In genomic region chr11:16783926-16784659, GRCm38 (mm10) we compare ENCODE assay signal across 17 mouse cellular contexts. TPM values are rescaled to one million over a fixed set of nuclear protein-coding genes. Genes with fewer than 3 reads are reported as not detected.
DNase-seq lines count a peak whose midpoint lies in the region; ATAC-seq and TF ChIP-seq lines count a peak whose summit lies in the region.
"Had no signal": no experiment of that assay in that cellular context is flagged by ENCODE, and none has a peak within 500 bp of the region (broad histone marks: within the 10 kb centered on the region; RNA-seq: fewer than 3 reads in every experiment).

No protein-coding gene starts in this region.

- H3K4me3 ChIP-seq in heart, embryonic 13.5 days = no peak overlapping the region
- no peak overlapping the region for H3K4me3 ChIP-seq in lung, embryonic 16.5 days (ENCODE audit: low read length)
- no peak overlapping the region for H3K4me3 ChIP-seq in lung, postnatal 0 days (ENCODE audit: low read depth, low read length)
- no peak overlapping the region for H3K4me3 ChIP-seq in cerebellum, adult 2 months (replicated peaks; ENCODE audit: insufficient read depth, low read depth, low read length)
- H3K4me3 ChIP-seq: erythroblast, embryonic 14.5 days; layer of hippocampus, adult 2 months; left cerebral cortex, adult 2 months; liver, embryonic 12.5 days; midbrain, embryonic 15.5 days had no signal

- H3K27me3 ChIP-seq in heart, embryonic 13.5 days (replicated peaks) = no peaks in the 10 kb centered on the region
- H3K27me3 ChIP-seq in lung, embryonic 16.5 days (ENCODE audit: control insufficient read depth, insufficient read depth, low read depth, low read length) = no peaks in the 10 kb centered on the region
- no peaks in the 10 kb centered on the region for H3K27me3 ChIP-seq in lung, postnatal 0 days (replicated peaks; ENCODE audit: insufficient read depth, low read length)
- no peaks in the 10 kb centered on the region for H3K27me3 ChIP-seq in cerebellum, adult 2 months (ENCODE audit: control insufficient read depth, insufficient read depth, low read length)
- H3K27me3 ChIP-seq: liver, embryonic 12.5 days; midbrain, embryonic 15.5 days; Patski had no signal

- 67% methylated on average over 8 of the region's 8 CpGs for WGBS in heart, embryonic 13.5 days
- WGBS in lung, embryonic 16.5 days = 30% methylated on average over 8 of the region's 8 CpGs
- 29% methylated on average over 8 of the region's 8 CpGs for WGBS in lung, postnatal 0 days
- WGBS in cerebellum, adult 2 months = 83% methylated on average over 8 of the region's 8 CpGs

- no peak for TF ChIP-seq CTCF in lung, postnatal 0 days (IDR thresholded peaks at IDR 0.05)
- TF ChIP-seq CTCF in cerebellum, adult 2 months (IDR thresholded peaks at IDR 0.05; ENCODE audit: borderline replicate concordance, insufficient read depth, low read depth, low read length) = no peak

- no peak for ATAC-seq in heart, embryonic 13.5 days (ENCODE audit: extremely low read depth, insufficient number of reproducible peaks, low FRiP score, low TSS enrichment)
- ATAC-seq in lung, embryonic 16.5 days (ENCODE audit: low read depth) = peak; percentile 83
- peak; percentile 92 for ATAC-seq in lung, postnatal 0 days
- ATAC-seq: liver, embryonic 12.5 days; midbrain, embryonic 15.5 days; Patski had no signal

- H3K4me1 ChIP-seq in heart, embryonic 13.5 days = peaks cover 15% of the 10 kb centered on the region
- peaks cover 9% of the 10 kb centered on the region for H3K4me1 ChIP-seq in lung, embryonic 16.5 days (replicated peaks; ENCODE audit: control insufficient read depth, insufficient read depth, low read length)
- H3K4me1 ChIP-seq in lung, postnatal 0 days (ENCODE audit: insufficient read depth, low read depth, low read length) = peaks cover 5% of the 10 kb centered on the region; the same call in 1 of the 2 replicates
- no peaks in the 10 kb centered on the region for H3K4me1 ChIP-seq in cerebellum, adult 2 months (ENCODE audit: control insufficient read depth, insufficient read depth, low read length)
- H3K4me1 ChIP-seq: liver, embryonic 12.5 days; midbrain, embryonic 15.5 days had no signal

- H3K27ac ChIP-seq in heart, embryonic 13.5 days (replicated peaks) = 0 out of 2 replicates have a peak overlapping the region, but pooled peaks have one; percentile 24
- H3K27ac ChIP-seq in lung, embryonic 16.5 days (ENCODE audit: low read length) = peak overlapping the region; percentile 75
- peak overlapping the region; percentile 63 for H3K27ac ChIP-seq in lung, postnatal 0 days (ENCODE audit: low read length)
- H3K27ac ChIP-seq in cerebellum, adult 2 months (ENCODE audit: insufficient read depth, low read length) = no peak overlapping the region
- H3K27ac ChIP-seq: layer of hippocampus, adult 2 months; left cerebral cortex, adult 2 months; liver, embryonic 12.5 days; midbrain, embryonic 15.5 days had no signal

- no peaks in the 10 kb centered on the region for H3K36me3 ChIP-seq in heart, embryonic 13.5 days
- H3K36me3 ChIP-seq in lung, embryonic 16.5 days (ENCODE audit: control insufficient read depth, insufficient read depth, low read length) = no peaks in the 10 kb centered on the region
- H3K36me3 ChIP-seq in lung, postnatal 0 days (ENCODE audit: insufficient read depth, low read length) = no peaks in the 10 kb centered on the region
- H3K36me3 ChIP-seq: liver, embryonic 12.5 days; midbrain, embryonic 15.5 days had no signal

- no peak for TF ChIP-seq POLR2A in cerebellum, adult 2 months (IDR thresholded peaks at IDR 0.05; ENCODE audit: borderline replicate concordance, insufficient read depth, low read length)

- peak; percentile 84 for TF ChIP-seq EP300 in lung, postnatal 0 days (IDR thresholded peaks at IDR 0.05)

- H3K9me3 ChIP-seq in heart, embryonic 13.5 days = no peaks in the 10 kb centered on the region
- H3K9me3 ChIP-seq in lung, embryonic 16.5 days (ENCODE audit: control insufficient read depth, low read length) = no peaks in the 10 kb centered on the region
- no peaks in the 10 kb centered on the region for H3K9me3 ChIP-seq in lung, postnatal 0 days (ENCODE audit: low read length)
- H3K9me3 ChIP-seq: liver, embryonic 12.5 days; midbrain, embryonic 15.5 days had no signal

- DNase-seq in heart, adult 11 months = no peak
- no peak for DNase-seq in lung, postnatal 25 days (ENCODE audit: low spot score)
- peak; percentile 75 for DNase-seq in lung, postnatal 0 days (ENCODE audit: low spot score)
- no peak for DNase-seq in spleen, postnatal 10 days (ENCODE audit: low spot score in 2 of 2)
- no peak for DNase-seq in cerebellum, adult 2 months
- DNase-seq: cerebellum, postnatal 10 days; gastrocnemius, postnatal 14 days; thymus, postnatal 25 days had no signal

- no peak overlapping the region for H3K9ac ChIP-seq in heart, embryonic 13.5 days
- H3K9ac ChIP-seq in lung, embryonic 16.5 days (ENCODE audit: low read length) = no peak overlapping the region
- H3K9ac ChIP-seq in lung, postnatal 0 days (replicated peaks; ENCODE audit: low read depth) = no peak overlapping the region
- H3K9ac ChIP-seq: liver, embryonic 12.5 days; midbrain, embryonic 15.5 days had no signal

- no peak overlapping the region for H3K4me2 ChIP-seq in heart, embryonic 13.5 days
- H3K4me2 ChIP-seq in lung, embryonic 16.5 days (ENCODE audit: low read depth, low read length) = peak overlapping the region; percentile 20; the same call in 1 of the 2 replicates
- no peak overlapping the region; the same call in 1 of the 2 replicates for H3K4me2 ChIP-seq in lung, postnatal 0 days (replicated peaks; ENCODE audit: low read depth, low read length)
- H3K4me2 ChIP-seq: heart, embryonic 11.5 days; liver, embryonic 12.5 days; midbrain, embryonic 15.5 days had no signal

RNA-seq across cellular contexts. Expression of gene Egfr, which starts 32.1 kb away (rescaled TPM):
- polyA plus RNA-seq in heart, embryonic 13.5 days (2015; fragmentation: Nextera tagmentation; extraction: Ambion mirVana) = 2.0 and 2.5 TPM in 2 replicates
- polyA plus RNA-seq in lung, embryonic 16.5 days (2015; fragmentation: Nextera tagmentation; extraction: Ambion mirVana) = 5.4 and 6.2 TPM in 2 replicates
- 9.3 and 14.5 TPM in 2 replicates for polyA plus RNA-seq in lung, postnatal 0 days (2015; fragmentation: Nextera tagmentation; extraction: Ambion mirVana)
- 3.9 and 4.8 TPM in 2 replicates for polyA plus RNA-seq in cerebellum, adult 2 months (2012; rRNA removed)
- polyA plus RNA-seq: erythroblast, embryonic 14.5 days had no signal
